Mouse (Mus musculus): ENCODE measurements at regions not wholly inside any gene's neighbourhood (a gene's known extent, or its start where the extent isn't known, plus 50 kb on each side); places are given as distances from the start of the nearest gene placed in this dataset.

DNA sequence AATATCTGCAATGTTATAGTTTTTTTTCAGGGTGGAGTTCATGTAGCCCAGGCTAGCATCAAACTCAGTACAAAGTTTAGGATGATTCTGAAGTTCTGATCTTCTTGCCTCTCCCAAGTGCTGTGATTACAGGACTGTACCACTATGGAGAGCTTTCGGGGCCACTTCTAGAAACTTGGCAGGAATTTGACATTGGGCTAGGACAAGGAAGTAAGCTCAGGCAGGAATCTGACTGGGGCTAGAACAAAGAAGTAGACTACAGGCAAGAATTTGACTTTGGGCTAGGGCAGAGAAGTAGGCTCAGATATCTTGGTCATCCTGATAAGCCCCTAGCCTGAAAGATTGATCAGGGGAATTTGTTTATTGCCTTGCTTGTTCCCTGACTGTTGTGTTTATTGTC, 109.9 kb upstream of the Fam3c start:
- no peak for TF ChIP-seq CTCF (IDR thresholded peaks at IDR 0.05; ENCODE audit: insufficient read depth, low read length)
- no peak for TF ChIP-seq POLR2A (IDR thresholded peaks at IDR 0.05; ENCODE audit: borderline replicate concordance, extremely low read depth, low read depth, low read length)

Data from lung, adult 2 months (tissue).